Mouse (Mus musculus) heart, adult 8-10 months (tissue): ENCODE results near the gene Tsen15. TPM values are rescaled to one million over a fixed set of nuclear protein-coding genes. Genes with fewer than 3 reads are reported as not detected.

ENCODE experiments used
- DNase-seq: peaks from one replicate; pipeline ENCODE4 v3.0.0; 2022; ENCODE audit warnings: low spot score
- total RNA-seq, 4 experiments: library from RNA; stranded (reverse); gene quantifications; 2 replicates each; pipeline ENCODE4 v1.2.4; 2022

Gene Tsen15
- 10 to 100 TPM; 17.3 to 23.2 (median 20.7) TPM for total RNA-seq

GRCm38 (mm10) chr1:152386188-152386835 is at the start of gene Tsen15:
Tsen15 (minus strand) TSS chr1:152386688.
- peak; percentile 85 for DNase-seq

- DNase-seq: no peak
These were observed 47.7 kb upstream of the Tsen15 start for GRCm38 (mm10) chr1:152434166-152434565.

GRCm38 (mm10) chr1:152429805-152430204 is 43.3 kb upstream of the Tsen15 start:
- no peak for DNase-seq

GRCm38 (mm10) chr1:152427912-152428581 is 41.6 kb upstream of the Tsen15 start:
- DNase-seq: no peak

GRCm38 (mm10) chr1:152423052-152423451 is 36.6 kb upstream of the Tsen15 start:
- peak; percentile 49 for DNase-seq

- no peak for DNase-seq
These were observed 35.8 kb upstream of the Tsen15 start for GRCm38 (mm10) chr1:152422295-152422694.

GRCm38 (mm10) chr1:152417602-152418001 is 31.1 kb upstream of the Tsen15 start:
- peak; percentile 44 for DNase-seq

- DNase-seq: no peak
These were observed 29.9 kb upstream of the Tsen15 start for GRCm38 (mm10) chr1:152416306-152416904.

- peak; percentile 42 for DNase-seq
These were observed 28.0 kb upstream of the Tsen15 start for GRCm38 (mm10) chr1:152414451-152414850.

- DNase-seq: no peak
These were observed 27.5 kb upstream of the Tsen15 start for GRCm38 (mm10) chr1:152413961-152414360.

- DNase-seq: no peak
These were observed 26.6 kb upstream of the Tsen15 start for GRCm38 (mm10) chr1:152413116-152413515.

GRCm38 (mm10) chr1:152410657-152411056 is 24.2 kb upstream of the Tsen15 start:
- DNase-seq: no peak

GRCm38 (mm10) chr1:152409356-152409755 is 22.9 kb upstream of the Tsen15 start:
- no peak for DNase-seq

- no peak for DNase-seq
These were observed 20.8 kb upstream of the Tsen15 start for GRCm38 (mm10) chr1:152407021-152407946.

- peak; percentile 21 for DNase-seq
These were observed 14.4 kb upstream of the Tsen15 start for GRCm38 (mm10) chr1:152400556-152401540.

- peak; percentile 47 for DNase-seq
These were observed 13.5 kb upstream of the Tsen15 start, which contains the start of gene Colgalt2 for GRCm38 (mm10) chr1:152399790-152400555. Colgalt2 (plus strand) TSS chr1:152399830.

- DNase-seq: no peak
These were observed 12.2 kb upstream of the Tsen15 start for GRCm38 (mm10) chr1:152398708-152399107.

GRCm38 (mm10) chr1:152394956-152395515 is 8.5 kb upstream of the Tsen15 start:
- DNase-seq: no peak

- no peak for DNase-seq
These were observed 7.6 kb upstream of the Tsen15 start for GRCm38 (mm10) chr1:152394137-152394536.
